ENCODE assay signal across 11 mouse cellular contexts in genomic region chr10:13714920-13715293, GRCm38 (mm10).
DNase-seq lines count a peak whose midpoint lies in the region; ATAC-seq and TF ChIP-seq lines count a peak whose summit lies in the region.
"Had no signal": no experiment of that assay in that cellular context is flagged by ENCODE, and none has a peak within 500 bp of the region (broad histone marks: within the 10 kb centered on the region; RNA-seq: fewer than 3 reads in every experiment).

No protein-coding gene starts in this region.

- H3K27me3 ChIP-seq in forebrain, embryonic 10.5 days (ENCODE audit: poor library complexity, severe bottlenecking): no peaks in the 10 kb centered on the region
- no peaks in the 10 kb centered on the region for H3K27me3 ChIP-seq in hindbrain, embryonic 15.5 days
- H3K27me3 ChIP-seq in midbrain, embryonic 15.5 days (replicated peaks): no peaks in the 10 kb centered on the region

- DNase-seq in gastrocnemius, adult 2 months: no peak
- DNase-seq in gastrocnemius, adult 8-10 months (ENCODE audit: low spot score in 2 of 2): no peak
- DNase-seq in forebrain, embryonic 10.5 days (ENCODE audit: extremely low spot score, low spot score): no peak
- no peak for DNase-seq in urinary bladder, postnatal 36 days (ENCODE audit: low spot score in 2 of 2)
- no peak for DNase-seq in ovary, postnatal 14 days (ENCODE audit: low spot score)
- DNase-seq in MN1 (ENCODE audit: low spot score): no peak

- no peak for TF ChIP-seq CTCF in gastrocnemius, adult 2 months (IDR thresholded peaks at IDR 0.05)

- H3K9ac ChIP-seq in hindbrain, embryonic 15.5 days: no peak overlapping the region
- H3K9ac ChIP-seq in midbrain, embryonic 15.5 days: no peak overlapping the region
- H3K9ac ChIP-seq: liver, embryonic 14.5 days had no signal

- 60% methylated on average over 7 of the region's 7 CpGs for WGBS in forebrain, embryonic 10.5 days
- 25% methylated on average over 7 of the region's 7 CpGs for WGBS in hindbrain, embryonic 15.5 days
- WGBS in midbrain, embryonic 15.5 days: 27% methylated on average over 7 of the region's 7 CpGs

- ATAC-seq in hindbrain, embryonic 15.5 days (ENCODE audit: low FRiP score, low read depth): peak; percentile 51
- ATAC-seq in midbrain, embryonic 15.5 days (replicated peaks): peak; percentile 16; the same call in 1 of the 2 replicates
- ATAC-seq: activated CD4-positive, CD25-positive, alpha-beta regulatory T cell, adult 4 months had no signal

- intact Hi-C loops in gastrocnemius, adult 2 months (cut with DNase I): no loop called here

- no peak overlapping the region for H3K4me3 ChIP-seq in gastrocnemius, adult 2 months
- no peak overlapping the region for H3K4me3 ChIP-seq in forebrain, embryonic 10.5 days
- H3K4me3 ChIP-seq in hindbrain, embryonic 15.5 days: no peak overlapping the region
- no peak overlapping the region for H3K4me3 ChIP-seq in midbrain, embryonic 15.5 days

- 0 out of 2 replicates have a peak overlapping the region, but pooled peaks have one; percentile 40 for H3K27ac ChIP-seq in gastrocnemius, adult 2 months
- H3K27ac ChIP-seq in forebrain, embryonic 10.5 days: peak overlapping the region; percentile 40; the same call in 1 of the 2 replicates
- H3K27ac ChIP-seq in hindbrain, embryonic 15.5 days (replicated peaks): peak overlapping the region; percentile 61
- peak overlapping the region; percentile 35; the same call in 1 of the 2 replicates for H3K27ac ChIP-seq in midbrain, embryonic 15.5 days
- H3K27ac ChIP-seq: liver, embryonic 14.5 days had no signal

- peaks cover 23% of the 10 kb centered on the region for H3K4me1 ChIP-seq in forebrain, embryonic 10.5 days
- H3K4me1 ChIP-seq in hindbrain, embryonic 15.5 days (replicated peaks): peaks cover 40% of the 10 kb centered on the region
- peaks cover 9% of the 10 kb centered on the region for H3K4me1 ChIP-seq in midbrain, embryonic 15.5 days

- no peaks in the 10 kb centered on the region for H3K36me3 ChIP-seq in forebrain, embryonic 10.5 days (replicated peaks)
- no peaks in the 10 kb centered on the region for H3K36me3 ChIP-seq in hindbrain, embryonic 15.5 days
- no peaks in the 10 kb centered on the region for H3K36me3 ChIP-seq in midbrain, embryonic 15.5 days (replicated peaks)
- H3K36me3 ChIP-seq: G1E had no signal

- H3K9me3 ChIP-seq in forebrain, embryonic 10.5 days: peaks cover 5% of the 10 kb centered on the region; the same call in 1 of the 2 replicates
- H3K9me3 ChIP-seq in hindbrain, embryonic 15.5 days: no peaks in the 10 kb centered on the region
- H3K9me3 ChIP-seq in midbrain, embryonic 15.5 days: no peaks in the 10 kb centered on the region
- H3K9me3 ChIP-seq: G1E had no signal

- peak overlapping the region; percentile 25 for H3K4me2 ChIP-seq in hindbrain, embryonic 15.5 days
- 0 out of 2 replicates have a peak overlapping the region, but pooled peaks have one; percentile 0 for H3K4me2 ChIP-seq in midbrain, embryonic 15.5 days
